8 mouse cellular contexts compared by ENCODE assay signal in genomic region chrX:36873765-36874164, GRCm38 (mm10). TPM values are rescaled to one million over a fixed set of nuclear protein-coding genes. Genes with fewer than 3 reads are reported as not detected.
DNase-seq lines count a peak whose midpoint lies in the region; ATAC-seq and TF ChIP-seq lines count a peak whose summit lies in the region.

TSS of gene Ube2a (plus strand) at chrX:36873900.
TSS of gene C330007P06Rik (minus strand) at chrX:36874111.

- peak within 1 kb of the TSS; percentile 81 for H3K9ac ChIP-seq in forebrain, embryonic 13.5 days
- H3K9ac ChIP-seq in hindbrain, embryonic 11.5 days (ENCODE audit: low read depth, low read length), result peak within 1 kb of the TSS; percentile 80
- peak within 1 kb of the TSS; percentile 90 for H3K9ac ChIP-seq in liver, embryonic 14.5 days (replicated peaks)

- H3K4me2 ChIP-seq in forebrain, embryonic 13.5 days, result peak within 1 kb of the TSS; percentile 66
- peak within 1 kb of the TSS; percentile 46 for H3K4me2 ChIP-seq in hindbrain, embryonic 11.5 days (replicated peaks; ENCODE audit: low read depth, low read length)
- H3K4me2 ChIP-seq in liver, embryonic 14.5 days (ENCODE audit: low read depth), result peak within 1 kb of the TSS; percentile 79

- no peak for TF ChIP-seq CTCF in G1E (IDR thresholded peaks at IDR 0.05; ENCODE audit: low read depth, low read length)
- TF ChIP-seq CTCF in liver, embryonic 14.5 days (IDR thresholded peaks at IDR 0.05; ENCODE audit: low read depth), result no peak

- no peaks in the 10 kb centered on the region for H3K27me3 ChIP-seq in G1E (ENCODE audit: insufficient read depth, low read length)
- H3K27me3 ChIP-seq in forebrain, embryonic 13.5 days, result no peaks in the 10 kb centered on the region
- H3K27me3 ChIP-seq in hindbrain, embryonic 11.5 days (ENCODE audit: control insufficient read depth, insufficient read depth, low read length), result no peaks in the 10 kb centered on the region
- H3K27me3 ChIP-seq in liver, embryonic 14.5 days (ENCODE audit: control insufficient read depth, insufficient read depth, low read length), result no peaks in the 10 kb centered on the region

- H3K9me3 ChIP-seq in G1E (replicated peaks), result no peaks in the 10 kb centered on the region
- H3K9me3 ChIP-seq in forebrain, embryonic 13.5 days (replicated peaks), result no peaks in the 10 kb centered on the region
- H3K9me3 ChIP-seq in hindbrain, embryonic 11.5 days (ENCODE audit: control insufficient read depth, low read length), result no peaks in the 10 kb centered on the region
- H3K9me3 ChIP-seq in liver, embryonic 14.5 days (ENCODE audit: control insufficient read depth, low read length), result no peaks in the 10 kb centered on the region

- H3K27ac ChIP-seq in forebrain, embryonic 13.5 days, result peak within 1 kb of the TSS; percentile 81
- H3K27ac ChIP-seq in hindbrain, embryonic 11.5 days (ENCODE audit: low read depth, low read length), result peak within 1 kb of the TSS; percentile 51
- peak within 1 kb of the TSS; percentile 37; the same call in 1 of the 2 replicates for H3K27ac ChIP-seq in liver, embryonic 14.5 days

- peak; percentile 28 for ATAC-seq in G1E (ENCODE audit: extremely low read depth, insufficient number of reproducible peaks, low FRiP score, poor library complexity, severe bottlenecking)
- no peak for ATAC-seq in forebrain, embryonic 13.5 days
- peak; percentile 12; the same call in 1 of the 2 replicates for ATAC-seq in hindbrain, embryonic 11.5 days (ENCODE audit: low FRiP score)
- peak; percentile 29; the same call in 1 of the 2 replicates for ATAC-seq in liver, embryonic 14.5 days (ENCODE audit: insufficient read depth)

- peaks cover 13% of the 10 kb centered on the region for H3K36me3 ChIP-seq in G1E (replicated peaks)
- H3K36me3 ChIP-seq in forebrain, embryonic 13.5 days (ENCODE audit: poor library complexity, severe bottlenecking), result no peaks in the 10 kb centered on the region
- no peaks in the 10 kb centered on the region for H3K36me3 ChIP-seq in hindbrain, embryonic 11.5 days (ENCODE audit: control insufficient read depth, insufficient read depth, low read length)
- no peaks in the 10 kb centered on the region for H3K36me3 ChIP-seq in liver, embryonic 14.5 days (replicated peaks; ENCODE audit: control insufficient read depth, insufficient read depth, low read depth)

- WGBS in forebrain, embryonic 13.5 days, result 23% methylated on average over 8 of the region's 8 CpGs
- 26% methylated on average over 8 of the region's 8 CpGs for WGBS in hindbrain, embryonic 11.5 days
- WGBS in liver, embryonic 14.5 days (ENCODE audit: insufficient replicate concordance), result 11% methylated on average over 8 of the region's 8 CpGs

- peaks cover 8% of the 10 kb centered on the region; the same call in 1 of the 2 replicates for H3K4me1 ChIP-seq in G1E (ENCODE audit: insufficient read depth, low read depth, low read length)
- peaks cover 6% of the 10 kb centered on the region; the same call in 1 of the 2 replicates for H3K4me1 ChIP-seq in forebrain, embryonic 13.5 days
- H3K4me1 ChIP-seq in hindbrain, embryonic 11.5 days (replicated peaks; ENCODE audit: control insufficient read depth, insufficient read depth, low read length), result no peaks in the 10 kb centered on the region
- H3K4me1 ChIP-seq in liver, embryonic 14.5 days (replicated peaks; ENCODE audit: control insufficient read depth in 2 of 2, insufficient read depth in 2 of 2, low read length in 1 of 2), result peaks cover 0 to 8% of the 10 kb centered on the region in 2 experiments; a peak in 1 of 4 replicates

- peak within 1 kb of the TSS; percentile 77 for H3K4me3 ChIP-seq in G1E (ENCODE audit: low read depth, low read length)
- H3K4me3 ChIP-seq in forebrain, embryonic 13.5 days, result peak within 1 kb of the TSS; percentile 68
- peak within 1 kb of the TSS; percentile 65 for H3K4me3 ChIP-seq in hindbrain, embryonic 11.5 days (ENCODE audit: low read depth, low read length)
- peak within 1 kb of the TSS; percentile 73 to 94 for H3K4me3 ChIP-seq in liver, embryonic 14.5 days (ENCODE audit: insufficient read depth in 1 of 2, low read depth in 2 of 2, low read length in 2 of 2)

- peak; percentile 2 for DNase-seq in embryo, embryonic 11.5 days (ENCODE audit: low read depth, low spot score)
- no peak for DNase-seq in embryo, embryonic 11 days
- no peak for DNase-seq in G1E (ENCODE audit: low spot score)
- no peak for DNase-seq in hindbrain, embryonic 11.5 days (ENCODE audit: low spot score)
- no peak for DNase-seq in liver, embryonic 14.5 days (ENCODE audit: low read depth in 3 of 3, low spot score in 3 of 3)
- DNase-seq in right cerebral cortex, postnatal 36 days (ENCODE audit: low spot score in 2 of 2), result no peak
- no peak for DNase-seq in right cerebral cortex, adult 18-20 months

- TF ChIP-seq EP300 in liver, embryonic 14.5 days (IDR thresholded peaks at IDR 0.05; ENCODE audit: low read depth), result no peak

RNA-seq across cellular contexts. Expression of gene Ube2a, which starts in this region (rescaled TPM):
- total RNA-seq in G1E (2014; fragmentation: Nextera tagmentation), result 53.4 and 58.1 TPM in 2 replicates
- total RNA-seq in G1E (2017), result 16.0 and 16.4 TPM in 2 replicates
- polyA plus RNA-seq in G1E (2012), result 108 and 126 TPM in 2 replicates
- 127 and 138 TPM in 2 replicates for polyA plus RNA-seq in forebrain, embryonic 13.5 days (2015; fragmentation: Nextera tagmentation; extraction: Ambion mirVana)
- 123 and 138 TPM in 2 replicates for polyA plus RNA-seq in hindbrain, embryonic 11.5 days (2014; fragmentation: Nextera tagmentation; extraction: Ambion mirVana)
- 19.4 and 21.4 TPM in 2 replicates for polyA plus RNA-seq in liver, embryonic 14.5 days (2012; rRNA removed)
- 72.8 and 80.2 TPM in 2 replicates for polyA plus RNA-seq in liver, embryonic 14.5 days (2014; fragmentation: Nextera tagmentation; extraction: Ambion mirVana)

RNA-seq across cellular contexts. Expression of gene C330007P06Rik, which starts in this region (rescaled TPM):
- total RNA-seq in G1E (2014; fragmentation: Nextera tagmentation) (33.8 and 36.3 TPM in 2 replicates), G1E (2017) (77.7 and 83.2 TPM in 2 replicates)
- polyA plus RNA-seq in G1E (2012), result 1.6 and 2.1 TPM in 2 replicates
- polyA plus RNA-seq in forebrain, embryonic 13.5 days (2015; fragmentation: Nextera tagmentation; extraction: Ambion mirVana), result 26.7 and 29.1 TPM in 2 replicates
- polyA plus RNA-seq in hindbrain, embryonic 11.5 days (2014; fragmentation: Nextera tagmentation; extraction: Ambion mirVana), result 38.9 and 41.4 TPM in 2 replicates
- polyA plus RNA-seq in liver, embryonic 14.5 days (2012; rRNA removed), result 5.2 and 6.2 TPM in 2 replicates
- 14.6 and 17.8 TPM in 2 replicates for polyA plus RNA-seq in liver, embryonic 14.5 days (2014; fragmentation: Nextera tagmentation; extraction: Ambion mirVana)
